Comparison of ENCODE assay signal across 17 mouse cellular contexts in genomic region chr17:25700863-25701496, GRCm38 (mm10). TPM values are rescaled to one million over a fixed set of nuclear protein-coding genes. Genes with fewer than 3 reads are reported as not detected.
DNase-seq lines count a peak whose midpoint lies in the region; ATAC-seq and TF ChIP-seq lines count a peak whose summit lies in the region.
"Had no signal": no experiment of that assay in that cellular context is flagged by ENCODE, and none has a peak within 500 bp of the region (broad histone marks: within the 10 kb centered on the region; RNA-seq: fewer than 3 reads in every experiment).

No protein-coding gene starts in this region.

- peak; percentile 19; the same call in 1 of the 2 replicates for TF ChIP-seq CTCF in heart, postnatal 0 days (IDR thresholded peaks at IDR 0.05; ENCODE audit: low read depth)
- TF ChIP-seq CTCF in cortical plate, adult 2 months (IDR thresholded peaks at IDR 0.05; ENCODE audit: extremely low read depth, insufficient read depth, low read length), result 0 out of 2 replicates have a peak, but pooled peaks have one; percentile 24

- no peaks in the 10 kb centered on the region for H3K9me3 ChIP-seq in heart, postnatal 0 days (replicated peaks; ENCODE audit: control insufficient read depth, low read length)
- H3K9me3 ChIP-seq in midbrain, embryonic 11.5 days (ENCODE audit: control insufficient read depth, low read length), result no peaks in the 10 kb centered on the region
- no peaks in the 10 kb centered on the region for H3K9me3 ChIP-seq in midbrain, embryonic 10.5 days (replicated peaks)
- H3K9me3 ChIP-seq: heart, embryonic 13.5 days; hindbrain, embryonic 15.5 days; liver, embryonic 15.5 days had no signal

- WGBS in heart, postnatal 0 days, result 56% methylated on average over 9 of the region's 9 CpGs
- WGBS in midbrain, embryonic 11.5 days, result 58% methylated on average over 9 of the region's 9 CpGs
- 59% methylated on average over 9 of the region's 9 CpGs for WGBS in midbrain, embryonic 10.5 days

- H3K27ac ChIP-seq in heart, postnatal 0 days (ENCODE audit: low read depth), result no peak overlapping the region
- H3K27ac ChIP-seq in midbrain, embryonic 11.5 days (ENCODE audit: low read depth, low read length), result no peak overlapping the region
- no peak overlapping the region for H3K27ac ChIP-seq in midbrain, embryonic 10.5 days (replicated peaks)
- no peak overlapping the region for H3K27ac ChIP-seq in cortical plate, adult 2 months (ENCODE audit: insufficient read depth, low read length)
- H3K27ac ChIP-seq: heart, embryonic 13.5 days; hindbrain, embryonic 15.5 days; liver, embryonic 15.5 days had no signal

- no peak for ATAC-seq in heart, postnatal 0 days (ENCODE audit: insufficient read depth, low read depth)
- ATAC-seq in midbrain, embryonic 11.5 days (ENCODE audit: low FRiP score), result no peak

- intact Hi-C loops in heart, postnatal 25 days (cut with DNase I), result no loop called here

- no peak overlapping the region for H3K9ac ChIP-seq in heart, postnatal 0 days (replicated peaks; ENCODE audit: low read depth, low read length)
- H3K9ac ChIP-seq in midbrain, embryonic 11.5 days (ENCODE audit: low read length), result no peak overlapping the region
- H3K9ac ChIP-seq: heart, embryonic 13.5 days; hindbrain, embryonic 15.5 days; liver, embryonic 15.5 days had no signal

- H3K4me2 ChIP-seq in heart, postnatal 0 days (ENCODE audit: low read depth, low read length), result no peak overlapping the region
- H3K4me2 ChIP-seq in midbrain, embryonic 11.5 days, result no peak overlapping the region
- H3K4me2 ChIP-seq: heart, embryonic 13.5 days; hindbrain, embryonic 15.5 days; liver, embryonic 15.5 days had no signal

- H3K27me3 ChIP-seq in heart, postnatal 0 days (ENCODE audit: control insufficient read depth, insufficient read depth, low read length), result no peaks in the 10 kb centered on the region
- H3K27me3 ChIP-seq in midbrain, embryonic 11.5 days (ENCODE audit: control insufficient read depth, insufficient read depth, low read length), result no peaks in the 10 kb centered on the region
- H3K27me3 ChIP-seq in midbrain, embryonic 10.5 days (ENCODE audit: low read depth, poor library complexity, severe bottlenecking), result peaks cover 15% of the 10 kb centered on the region; the same call in 1 of the 2 replicates
- H3K27me3 ChIP-seq: hindbrain, embryonic 15.5 days had no signal

- TF ChIP-seq POLR2A in cortical plate, adult 2 months (IDR thresholded peaks at IDR 0.05; ENCODE audit: extremely low read depth, insufficient read depth, low read length), result no peak

- no peak overlapping the region for H3K4me3 ChIP-seq in heart, postnatal 0 days (ENCODE audit: low read depth, low read length)
- H3K4me3 ChIP-seq in midbrain, embryonic 11.5 days (ENCODE audit: low read depth, low read length), result no peak overlapping the region
- H3K4me3 ChIP-seq in midbrain, embryonic 10.5 days, result no peak overlapping the region
- no peak overlapping the region for H3K4me3 ChIP-seq in cortical plate, adult 2 months (ENCODE audit: insufficient read depth, low read length)
- H3K4me3 ChIP-seq: heart, embryonic 13.5 days; hindbrain, embryonic 15.5 days; liver, embryonic 15.5 days; megakaryocyte, embryonic 14.5 days had no signal

- DNase-seq in heart, postnatal 0 days (ENCODE audit: low spot score), result no peak
- DNase-seq in heart, postnatal 25 days (ENCODE audit: low spot score), result no peak
- peak; percentile 71 for DNase-seq in midbrain, embryonic 11.5 days (ENCODE audit: low spot score, missing footprints)
- DNase-seq in midbrain, embryonic 10.5 days (ENCODE audit: low spot score), result no peak
- peak; percentile 77 for DNase-seq in ES-CJ7 (ENCODE audit: low read depth, low spot score)
- no peak for DNase-seq in frontal cortex, postnatal 36 days (ENCODE audit: low spot score in 2 of 2)
- DNase-seq in kidney, postnatal 4 days, result no peak
- DNase-seq: adrenal gland, postnatal 10 days; kidney, postnatal 25 days; thymus, postnatal 25 days had no signal

- TF ChIP-seq EP300 in heart, postnatal 0 days (IDR thresholded peaks at IDR 0.05; ENCODE audit: low read depth), result no peak

- H3K4me1 ChIP-seq in heart, postnatal 0 days (ENCODE audit: control insufficient read depth, insufficient read depth), result no peaks in the 10 kb centered on the region
- no peaks in the 10 kb centered on the region for H3K4me1 ChIP-seq in midbrain, embryonic 11.5 days (ENCODE audit: control insufficient read depth, insufficient read depth, low read length)
- H3K4me1 ChIP-seq in midbrain, embryonic 10.5 days, result no peaks in the 10 kb centered on the region
- no peaks in the 10 kb centered on the region for H3K4me1 ChIP-seq in cortical plate, adult 2 months (ENCODE audit: control insufficient read depth, insufficient read depth, low read length)
- H3K4me1 ChIP-seq: heart, embryonic 13.5 days; hindbrain, embryonic 15.5 days; liver, embryonic 15.5 days; megakaryocyte, embryonic 14.5 days had no signal

- H3K36me3 ChIP-seq in heart, postnatal 0 days (replicated peaks; ENCODE audit: control insufficient read depth, insufficient read depth, low read length), result no peaks in the 10 kb centered on the region
- no peaks in the 10 kb centered on the region for H3K36me3 ChIP-seq in midbrain, embryonic 11.5 days (ENCODE audit: control insufficient read depth, insufficient read depth, low read length)
- no peaks in the 10 kb centered on the region for H3K36me3 ChIP-seq in midbrain, embryonic 10.5 days
- H3K36me3 ChIP-seq: heart, embryonic 13.5 days; hindbrain, embryonic 15.5 days; liver, embryonic 15.5 days had no signal

RNA-seq across cellular contexts. Expression of gene Gng13, which starts 16.0 kb away (rescaled TPM):
- total RNA-seq in heart, postnatal 0 days (2014; rRNA removed; ENCODE audit: low replicate concordance), result not detected in 2 replicates
- polyA plus RNA-seq in heart, postnatal 0 days (2015; fragmentation: Nextera tagmentation; extraction: Ambion mirVana), result 3.2 and 6.6 TPM in 2 replicates
- under 1 TPM in 1 of 2 experiments, not detected in 1; 0.70 TPM for total RNA-seq in heart, postnatal 25 days (2021)
- 0.77 and 1.3 TPM in 2 replicates for polyA plus RNA-seq in midbrain, embryonic 11.5 days (2014; fragmentation: Nextera tagmentation; extraction: Ambion mirVana)
- 0.51 and 0.77 TPM in 2 replicates for polyA plus RNA-seq in midbrain, embryonic 10.5 days (2016; fragmentation: Nextera tagmentation; extraction: Ambion mirVana)
- 438 and 442 TPM in 2 replicates for polyA plus RNA-seq in cortical plate, adult 2 months (2012; rRNA removed)
- total RNA-seq: common myeloid progenitor, adult 5-6 weeks; gastrocnemius, adult 18-20 months had no signal
- polyA plus RNA-seq: liver, embryonic 15.5 days had no signal

RNA-seq across cellular contexts. Expression of gene Chtf18, which starts 26.2 kb away (rescaled TPM):
- total RNA-seq in heart, postnatal 0 days (2014; rRNA removed; ENCODE audit: low replicate concordance), result 9.1 and 10.8 TPM in 2 replicates
- polyA plus RNA-seq in heart, postnatal 0 days (2015; fragmentation: Nextera tagmentation; extraction: Ambion mirVana), result 3.9 and 4.1 TPM in 2 replicates
- total RNA-seq in heart, postnatal 25 days (2021), result 1 to 10 TPM; 1.6 to 1.9 TPM
- polyA plus RNA-seq in midbrain, embryonic 11.5 days (2014; fragmentation: Nextera tagmentation; extraction: Ambion mirVana), result 15.0 and 17.3 TPM in 2 replicates
- 55.9 and 58.9 TPM in 2 replicates for polyA plus RNA-seq in midbrain, embryonic 10.5 days (2016; fragmentation: Nextera tagmentation; extraction: Ambion mirVana)
- polyA plus RNA-seq in cortical plate, adult 2 months (2012; rRNA removed), result 2.3 and 2.4 TPM in 2 replicates

RNA-seq across cellular contexts. Expression of gene Rpusd1, which starts 26.5 kb away (rescaled TPM):
- 3.2 and 4.9 TPM in 2 replicates for total RNA-seq in heart, postnatal 0 days (2014; rRNA removed; ENCODE audit: low replicate concordance)
- polyA plus RNA-seq in heart, postnatal 0 days (2015; fragmentation: Nextera tagmentation; extraction: Ambion mirVana), result 9.3 and 9.5 TPM in 2 replicates
- total RNA-seq in heart, postnatal 25 days (2021), result 1 to 10 TPM; 5.3 to 5.6 TPM
- 16.0 and 19.8 TPM in 2 replicates for polyA plus RNA-seq in midbrain, embryonic 11.5 days (2014; fragmentation: Nextera tagmentation; extraction: Ambion mirVana)
- 22.5 and 24.7 TPM in 2 replicates for polyA plus RNA-seq in midbrain, embryonic 10.5 days (2016; fragmentation: Nextera tagmentation; extraction: Ambion mirVana)
- polyA plus RNA-seq in cortical plate, adult 2 months (2012; rRNA removed), result 129 and 142 TPM in 2 replicates

RNA-seq across cellular contexts. Expression of gene Mslnl, which starts 34.9 kb away (rescaled TPM):
- not detected in 2 replicates for total RNA-seq in heart, postnatal 0 days (2014; rRNA removed; ENCODE audit: low replicate concordance)
- polyA plus RNA-seq in heart, postnatal 0 days (2015; fragmentation: Nextera tagmentation; extraction: Ambion mirVana), result not detected in 2 replicates
- not detected for total RNA-seq in heart, postnatal 25 days (2021)
- not detected in 2 replicates for polyA plus RNA-seq in midbrain, embryonic 11.5 days (2014; fragmentation: Nextera tagmentation; extraction: Ambion mirVana)
- polyA plus RNA-seq in midbrain, embryonic 10.5 days (2016; fragmentation: Nextera tagmentation; extraction: Ambion mirVana), result not detected in 2 replicates
- polyA plus RNA-seq in cortical plate, adult 2 months (2012; rRNA removed), result 0.77 and 1.0 TPM in 2 replicates
- total RNA-seq: adrenal gland, postnatal 10 days; common myeloid progenitor, adult 5-6 weeks; gastrocnemius, adult 18-20 months had no signal
- polyA plus RNA-seq: heart, embryonic 13.5 days; hindbrain, embryonic 15.5 days; liver, embryonic 15.5 days had no signal

RNA-seq across cellular contexts. Expression of gene Msln, which starts 53.2 kb away (rescaled TPM):
- total RNA-seq in heart, postnatal 0 days (2014; rRNA removed; ENCODE audit: low replicate concordance), result 45.4 and 83.3 TPM in 2 replicates
- polyA plus RNA-seq in heart, postnatal 0 days (2015; fragmentation: Nextera tagmentation; extraction: Ambion mirVana), result 58.5 and 60.3 TPM in 2 replicates
- total RNA-seq in heart, postnatal 25 days (2021), result 10 to 100 TPM; 21.2 to 28.5 TPM
- polyA plus RNA-seq in midbrain, embryonic 11.5 days (2014; fragmentation: Nextera tagmentation; extraction: Ambion mirVana), result not detected in 2 replicates
- polyA plus RNA-seq in midbrain, embryonic 10.5 days (2016; fragmentation: Nextera tagmentation; extraction: Ambion mirVana), result 0.16 TPM in 1 of 2 replicates, not detected in the other
- polyA plus RNA-seq in cortical plate, adult 2 months (2012; rRNA removed), result 2.3 and 3.0 TPM in 2 replicates
- total RNA-seq: common myeloid progenitor, adult 5-6 weeks had no signal
- polyA plus RNA-seq: hindbrain, embryonic 15.5 days had no signal

Comparison
In these comparisons a context has a peak if more than half of its experiments do, and no peak if none do; other contexts are left out.
1. DNase-seq: peak in midbrain, embryonic 11.5 days (single experiment) and ES-CJ7 (single experiment); none in heart, postnatal 0 days (single experiment), heart, postnatal 25 days (single experiment), midbrain, embryonic 10.5 days (single experiment), frontal cortex, postnatal 36 days (0 of 2) and kidney, postnatal 4 days (0 of 2).
2. RNA of gene Gng13, which starts 16.0 kb away (polyA plus RNA-seq): 438 to 442 TPM in cortical plate, adult 2 months; 3.2 to 6.6 TPM in heart, postnatal 0 days, 0.77 to 1.3 TPM in midbrain, embryonic 11.5 days and 0.51 to 0.77 TPM in midbrain, embryonic 10.5 days; every median in the first group is over 10 times any median in the second.